Mouse (Mus musculus) neural tube, embryonic 12.5 days (tissue): ENCODE data around the gene Mrpl23. TPM values are rescaled to one million over a fixed set of nuclear protein-coding genes. Genes with fewer than 3 reads are reported as not detected.

Experiments
- ATAC-seq: fragments of 200-750 bp; cut with Nextera tagmentation; 2 replicates; pipeline ENCODE4 v1.8.0; 2017; ENCODE audit warnings: low read depth, mild to moderate bottlenecking, moderate TSS enrichment, moderate library complexity; ENCODE audit not compliant: low FRiP score
- H3K27ac ChIP-seq: fragments of 300-500 bp; sonication (generic); 2 replicates; pipeline ENCODE4 v1.5.1; 2016
- H3K27me3 ChIP-seq: fragments of 300-500 bp; sonication (generic); replicated peaks from 2 replicates; pipeline ENCODE4 v1.6.1; 2016; ENCODE audit warnings: mild to moderate bottlenecking
- H3K36me3 ChIP-seq: fragments of 300-500 bp; sonication (generic); 2 replicates; pipeline ENCODE4 v1.6.1; 2016; ENCODE audit warnings: mild to moderate bottlenecking
- H3K4me1 ChIP-seq: fragments of 300-500 bp; sonication (generic); 2 replicates; pipeline ENCODE4 v1.6.1; 2016
- H3K4me2 ChIP-seq: fragments of 300-500 bp; sonication (generic); replicated peaks from 2 replicates; pipeline ENCODE4 v1.6.1; 2016; ENCODE audit warnings: mild to moderate bottlenecking
- H3K4me3 ChIP-seq: fragments of 300-500 bp; sonication (generic); 2 replicates; pipeline ENCODE4 v1.5.1; 2016
- H3K9ac ChIP-seq: fragments of 300-500 bp; sonication (generic); 2 replicates; pipeline ENCODE4 v1.6.1; 2016; ENCODE audit warnings: mild to moderate bottlenecking
- H3K9me3 ChIP-seq: fragments of 300-500 bp; sonication (generic); 2 replicates; pipeline ENCODE4 v1.6.1; 2016; ENCODE audit warnings: mild to moderate bottlenecking
- whole genome bisulfite sequencing: fragments of 180-500 bp; shearing (Covaris S2); methylation state at CpG from one replicate; pipeline ENCODE4 v1.1.7; 2016; 5-methylcytosine and 5-hydroxymethylcytosine counted together
- polyA plus RNA-seq: library from polyadenylated mRNA; unstranded; fragments of >200 nt; fragmentation: Nextera tagmentation; extraction: Ambion mirVana; gene quantifications from 2 replicates; pipeline ENCODE4 v1.2.1, GENCODE M21; 2016

Mrpl23 gene
- polyA plus RNA-seq, 1 experiment from 2014 or later, result 13.5 TPM

DNA sequence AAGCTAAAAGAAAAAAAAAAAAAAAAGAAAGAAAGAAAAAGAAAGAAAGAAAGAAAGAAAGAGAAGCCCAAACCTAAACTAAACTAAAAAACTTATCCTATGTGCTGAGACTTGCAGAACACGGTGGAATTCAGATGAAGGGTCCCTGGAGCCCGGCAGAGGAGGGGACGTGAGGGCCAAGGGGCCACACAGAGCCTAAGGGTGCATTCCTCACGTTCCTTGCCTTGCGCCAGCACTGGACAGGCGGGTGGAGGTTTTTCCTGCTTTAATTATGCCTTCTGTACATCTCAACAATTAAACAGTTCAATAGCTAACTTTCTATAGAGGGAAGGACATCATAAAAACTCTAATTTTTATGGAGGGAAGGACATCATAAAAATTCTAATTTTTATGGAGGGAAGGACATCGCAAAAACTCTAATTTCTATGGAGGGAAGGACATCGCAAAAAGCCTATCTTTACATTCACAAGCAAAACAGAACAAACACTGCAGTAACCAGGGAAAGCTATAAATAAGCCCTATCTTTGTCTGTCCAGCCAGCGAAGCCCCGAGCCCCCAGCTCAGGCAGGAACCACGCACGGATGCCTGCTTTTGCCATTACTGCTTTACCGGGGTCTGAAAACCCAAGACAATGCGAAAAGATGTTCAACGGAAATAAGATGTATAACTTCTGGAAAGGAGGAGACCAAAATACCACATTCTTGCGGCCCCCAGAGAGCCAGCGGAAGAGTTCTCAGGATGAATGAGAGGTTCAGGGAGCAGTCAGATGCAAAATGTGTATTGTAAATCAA lies 9.1 kb upstream of the Mrpl23 start:
- no peaks in the 10 kb centered on the region for H3K9me3 ChIP-seq
- H3K4me2 ChIP-seq, result no peak overlapping the region; the same call in 1 of the 2 replicates
- no peak for ATAC-seq
- H3K4me1 ChIP-seq, result peaks cover 11% of the 10 kb centered on the region
- no peaks in the 10 kb centered on the region for H3K36me3 ChIP-seq
- no peaks in the 10 kb centered on the region for H3K27me3 ChIP-seq
- H3K27ac ChIP-seq, result no peak overlapping the region
- WGBS, result 14% methylated on average over 17 of the region's 17 CpGs
- H3K9ac ChIP-seq, result no peak overlapping the region
- no peak overlapping the region for H3K4me3 ChIP-seq

GRCm38 (mm10) chr7:142525342-142526178 lies 6.9 kb upstream of the Mrpl23 start:
- Histone ChIP-seq H3K9ac (no peak overlapping the region), H3K9me3 (no peaks in the 10 kb centered on the region), H3K4me3 (no peak overlapping the region), H3K4me1 (peaks cover 11% of the 10 kb centered on the region), H3K36me3 (no peaks in the 10 kb centered on the region), H3K27ac (no peak overlapping the region), H3K4me2 (peak overlapping the region; percentile 18; the same call in 1 of the 2 replicates), H3K27me3 (no peaks in the 10 kb centered on the region)
- 18% methylated on average over 13 of the region's 13 CpGs for WGBS
- ATAC-seq, result no peak

- WGBS, result 56% methylated on average over 10 of the region's 10 CpGs
- peaks cover 30% of the 10 kb centered on the region for H3K4me1 ChIP-seq
- H3K4me2 ChIP-seq, result no peak overlapping the region
- H3K4me3 ChIP-seq, result no peak overlapping the region
- no peaks in the 10 kb centered on the region for H3K9me3 ChIP-seq
- no peaks in the 10 kb centered on the region for H3K27me3 ChIP-seq
- H3K27ac ChIP-seq, result no peak overlapping the region
- H3K9ac ChIP-seq, result no peak overlapping the region
- ATAC-seq, result no peak
- no peaks in the 10 kb centered on the region for H3K36me3 ChIP-seq
Measured at GRCm38 (mm10) chr7:142529350-142529749, 3.1 kb upstream of the Mrpl23 start.

- peaks cover 23% of the 10 kb centered on the region for H3K4me1 ChIP-seq
- no peak overlapping the region for H3K4me3 ChIP-seq
- H3K9me3 ChIP-seq, result no peaks in the 10 kb centered on the region
- H3K9ac ChIP-seq, result no peak overlapping the region; the same call in 1 of the 2 replicates
- H3K27ac ChIP-seq, result no peak overlapping the region
- 68% methylated on average over 4 of the region's 4 CpGs for WGBS
- H3K36me3 ChIP-seq, result 0 out of 2 replicates have a peak, but pooled peaks cover 5% of the 10 kb centered on the region
- H3K4me2 ChIP-seq, result peak overlapping the region; percentile 77
- peak; percentile 2; the same call in 1 of the 2 replicates for ATAC-seq
- no peaks in the 10 kb centered on the region for H3K27me3 ChIP-seq
Measured at GRCm38 (mm10) chr7:142531973-142532521, 439 bp upstream of the Mrpl23 start.

- peak overlapping the region; percentile 72 for H3K4me3 ChIP-seq
- peak overlapping the region; percentile 75 for H3K9ac ChIP-seq
- peak; percentile 84 for ATAC-seq
- H3K4me1 ChIP-seq, result peaks cover 29% of the 10 kb centered on the region
- H3K9me3 ChIP-seq, result no peaks in the 10 kb centered on the region
- H3K36me3 ChIP-seq, result 0 out of 2 replicates have a peak, but pooled peaks cover 5% of the 10 kb centered on the region
- H3K4me2 ChIP-seq, result peak overlapping the region; percentile 77
- no peaks in the 10 kb centered on the region for H3K27me3 ChIP-seq
- H3K27ac ChIP-seq, result no peak overlapping the region
- WGBS, result 1% methylated on average over 44 of the region's 44 CpGs
Measured at GRCm38 (mm10) chr7:142533059-142533855, 771 bp downstream of the Mrpl23 start.

DNA sequence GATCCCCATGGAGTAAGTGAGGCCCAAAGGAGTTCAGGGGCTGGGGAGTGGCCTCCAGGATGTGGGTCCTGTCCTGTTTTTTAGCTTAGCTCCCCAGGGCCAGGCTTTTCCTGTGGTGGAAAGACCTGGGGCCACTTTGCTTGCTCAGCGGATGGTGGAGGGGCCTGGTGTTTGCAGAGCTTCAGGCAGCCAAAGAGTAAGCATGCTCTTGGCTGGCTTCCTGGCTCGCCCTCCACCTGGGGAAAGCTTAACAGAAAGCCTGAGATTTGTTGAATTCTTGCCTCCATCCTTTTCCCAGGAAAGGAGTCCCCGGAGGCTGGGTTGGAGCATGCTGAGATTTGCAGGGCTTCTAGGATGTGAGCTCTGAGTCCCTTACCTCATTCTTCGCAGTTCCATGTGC lies 2.6 kb downstream of the Mrpl23 start:
- H3K27me3 ChIP-seq, result no peaks in the 10 kb centered on the region
- peaks cover 37% of the 10 kb centered on the region for H3K4me1 ChIP-seq
- no peak overlapping the region for H3K9ac ChIP-seq
- ATAC-seq, result no peak
- no peaks in the 10 kb centered on the region for H3K9me3 ChIP-seq
- 90% methylated on average over 4 of the region's 4 CpGs for WGBS
- H3K27ac ChIP-seq, result no peak overlapping the region
- H3K4me3 ChIP-seq, result no peak overlapping the region
- no peak overlapping the region for H3K4me2 ChIP-seq
- H3K36me3 ChIP-seq, result 0 out of 2 replicates have a peak, but pooled peaks cover 5% of the 10 kb centered on the region

- Histone ChIP-seq H3K36me3 (0 out of 2 replicates have a peak, but pooled peaks cover 5% of the 10 kb centered on the region), H3K27me3 (no peaks in the 10 kb centered on the region), H3K9me3 (no peaks in the 10 kb centered on the region), H3K4me1 (peaks cover 39% of the 10 kb centered on the region), H3K9ac (no peak overlapping the region), H3K4me2 (no peak overlapping the region), H3K27ac (no peak overlapping the region), H3K4me3 (no peak overlapping the region)
- WGBS, result 98% methylated on average over 5 of the region's 5 CpGs
- ATAC-seq, result no peak
Measured at GRCm38 (mm10) chr7:142535832-142536231, 3.3 kb downstream of the Mrpl23 start.

- no peaks in the 10 kb centered on the region for H3K9me3 ChIP-seq
- H3K36me3 ChIP-seq, result peaks cover 5% of the 10 kb centered on the region; the same call in 1 of the 2 replicates
- H3K4me1 ChIP-seq, result peaks cover 41% of the 10 kb centered on the region
- no peak overlapping the region for H3K27ac ChIP-seq
- no peak overlapping the region for H3K4me3 ChIP-seq
- H3K27me3 ChIP-seq, result no peaks in the 10 kb centered on the region; the same call in 1 of the 2 replicates
- no peak overlapping the region for H3K9ac ChIP-seq
- ATAC-seq, result no peak
- no peak overlapping the region for H3K4me2 ChIP-seq
- WGBS, result 65% methylated on average over 5 of the region's 5 CpGs
Measured at GRCm38 (mm10) chr7:142537181-142537580, 4.7 kb downstream of the Mrpl23 start.

GRCm38 (mm10) chr7:142537879-142538278 lies 5.4 kb downstream of the Mrpl23 start:
- Histone ChIP-seq H3K36me3 (peaks cover 5% of the 10 kb centered on the region; the same call in 1 of the 2 replicates), H3K4me2 (no peak overlapping the region; the same call in 1 of the 2 replicates), H3K9me3 (no peaks in the 10 kb centered on the region), H3K4me3 (no peak overlapping the region), H3K9ac (no peak overlapping the region), H3K27me3 (no peaks in the 10 kb centered on the region; the same call in 1 of the 2 replicates), H3K4me1 (peaks cover 43% of the 10 kb centered on the region), H3K27ac (0 out of 2 replicates have a peak overlapping the region, but pooled peaks have one; percentile 23)
- no peak; the same call in 1 of the 2 replicates for ATAC-seq
- 6% methylated on average over 6 of the region's 6 CpGs for WGBS

- 28% methylated on average over 4 of the region's 4 CpGs for WGBS
- no peak overlapping the region for H3K4me3 ChIP-seq
- no peak overlapping the region; the same call in 1 of the 2 replicates for H3K4me2 ChIP-seq
- no peak overlapping the region for H3K9ac ChIP-seq
- no peaks in the 10 kb centered on the region for H3K9me3 ChIP-seq
- H3K36me3 ChIP-seq, result peaks cover 5% of the 10 kb centered on the region; the same call in 1 of the 2 replicates
- H3K4me1 ChIP-seq, result peaks cover 46% of the 10 kb centered on the region
- H3K27ac ChIP-seq, result 0 out of 2 replicates have a peak overlapping the region, but pooled peaks have one; percentile 33
- H3K27me3 ChIP-seq, result no peaks in the 10 kb centered on the region; the same call in 1 of the 2 replicates
- ATAC-seq, result no peak
Measured at GRCm38 (mm10) chr7:142538291-142538690, 5.8 kb downstream of the Mrpl23 start.

DNA sequence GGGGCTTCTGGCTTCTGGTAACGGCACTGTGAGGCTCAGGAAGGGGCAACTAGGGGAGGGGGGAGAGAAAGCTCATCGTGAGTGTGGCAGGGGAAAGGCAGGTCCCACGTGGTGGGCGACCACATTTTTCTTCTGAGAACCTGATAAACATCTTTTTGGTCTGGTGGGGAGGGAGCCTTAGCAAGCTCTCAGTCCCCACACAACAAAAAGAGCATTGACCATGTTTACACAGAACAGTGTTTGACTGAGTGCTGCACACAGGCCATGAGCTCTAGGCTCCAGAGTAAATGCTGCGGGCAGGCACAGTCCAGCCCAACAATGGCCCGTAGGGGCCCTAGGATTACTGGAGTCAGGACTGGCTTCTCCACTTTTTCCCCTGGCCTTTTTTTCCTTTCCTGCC lies 6.3 kb downstream of the Mrpl23 start:
- Histone ChIP-seq H3K27ac (0 out of 2 replicates have a peak overlapping the region, but pooled peaks have one; percentile 33), H3K9ac (no peak overlapping the region), H3K4me1 (peaks cover 46% of the 10 kb centered on the region), H3K36me3 (peaks cover 5% of the 10 kb centered on the region; the same call in 1 of the 2 replicates), H3K4me2 (0 out of 2 replicates have a peak overlapping the region, but pooled peaks have one; percentile 5), H3K27me3 (no peaks in the 10 kb centered on the region; the same call in 1 of the 2 replicates), H3K4me3 (no peak overlapping the region), H3K9me3 (no peaks in the 10 kb centered on the region)
- 0 out of 2 replicates have a peak, but pooled peaks have one; percentile 34 for ATAC-seq
- WGBS, result 31% methylated on average over 6 of the region's 6 CpGs
